Mouse (Mus musculus) brain, embryonic 14.5 days (tissue): ENCODE results near the gene Gm5039.

Source experiments
- CTCF ChIP-seq: fragments of 200-500 bp; IDR thresholded peaks from 2 replicates; pipeline ENCODE4 v1.5.1; 2012; ENCODE audit warnings: inconsistent platforms, mild to moderate bottlenecking, moderate library complexity, borderline replicate concordance; ENCODE audit not compliant: insufficient read depth, insufficient read length; ENCODE audit errors: extremely low read depth
- POLR2A ChIP-seq: fragments of 200-500 bp; IDR thresholded peaks from 2 replicates; pipeline ENCODE4 v1.6.1; 2012; ENCODE audit warnings: mild to moderate bottlenecking, inconsistent platforms, borderline replicate concordance; ENCODE audit not compliant: poor library complexity, insufficient read depth, insufficient read length, severe bottlenecking; ENCODE audit errors: extremely low read depth

DNA sequence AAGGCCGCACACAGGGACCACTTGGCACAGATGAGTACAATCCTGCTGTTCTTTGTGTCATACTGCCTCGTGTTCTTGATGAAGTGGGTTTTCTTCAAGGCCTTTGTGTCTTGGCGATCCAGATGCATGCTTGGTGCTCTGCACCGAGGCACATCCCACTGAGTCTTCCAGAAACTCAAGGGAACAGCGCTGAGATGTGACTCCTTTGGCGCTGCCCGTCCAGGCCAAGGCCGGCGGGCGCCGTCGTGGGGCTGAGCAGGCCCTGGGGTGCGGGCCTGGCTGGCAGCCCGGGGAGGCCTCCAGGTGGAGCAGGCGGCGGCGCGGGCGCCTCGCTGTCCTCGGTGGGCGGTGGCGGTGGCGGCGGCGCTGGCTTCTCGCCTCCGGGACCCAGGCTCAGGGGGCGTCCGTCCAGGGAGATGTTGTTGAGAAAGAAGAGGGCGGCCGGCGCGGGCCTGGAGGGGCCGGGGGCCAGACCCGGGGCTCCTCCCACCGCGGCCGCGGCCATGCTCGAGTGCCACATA is 30.4 kb upstream of the Gm5039 start:
- no peak for TF ChIP-seq POLR2A
- TF ChIP-seq CTCF = no peak
